Mouse (Mus musculus): ENCODE results near the gene Rnf26. TPM values are rescaled to one million over a fixed set of nuclear protein-coding genes. Genes with fewer than 3 reads are reported as not detected.
A peak's percentile ranks its signal among the peaks of the same experiment; 100 is the strongest.

Rnf26 gene
- polyA plus RNA-seq, 1 experiment from 2014 or later, result 35.4 TPM

- Histone ChIP-seq H3K36me3 (no peaks in the 10 kb centered on the region), H3K4me3 (peak overlapping the region; percentile 52), H3K4me2 (peak overlapping the region; percentile 88), H3K27me3 (peaks cover 7% of the 10 kb centered on the region), H3K9ac (peak overlapping the region; percentile 73), H3K9me3 (no peaks in the 10 kb centered on the region), H3K27ac (replicated peaks) (0 out of 2 replicates have a peak overlapping the region, but pooled peaks have one; percentile 23), H3K4me1 (replicated peaks) (peaks cover 41% of the 10 kb centered on the region)
- peak; percentile 65; the same call in 1 of the 2 replicates for ATAC-seq (ENCODE audit: low read depth)
- 7% methylated on average over 15 of the region's 15 CpGs for WGBS
Observed at GRCm38 (mm10) chr9:44067241-44067959, 45.9 kb downstream of the Rnf26 start.

DNA sequence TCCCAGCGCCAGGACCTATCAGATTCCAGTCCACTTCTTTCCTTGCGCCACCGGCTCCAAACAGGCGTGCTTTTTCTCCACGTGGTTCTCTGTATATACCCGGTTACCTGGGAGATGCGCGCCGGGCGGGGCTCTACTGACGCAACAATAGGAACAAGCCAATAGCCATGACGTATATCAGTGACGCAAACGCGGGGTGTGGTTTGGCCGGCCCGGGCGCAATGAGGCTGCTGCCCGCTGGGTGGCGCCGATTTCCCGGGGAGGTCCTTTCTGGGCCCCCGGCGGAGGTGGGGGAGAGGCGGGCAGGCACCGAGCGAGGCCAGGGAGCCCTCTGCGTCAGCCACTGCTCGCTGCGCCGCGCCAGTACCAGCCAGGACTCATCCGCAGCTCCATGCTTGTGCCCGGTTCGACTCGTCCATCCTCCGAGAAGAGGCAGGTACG is 46.5 kb downstream of the Rnf26 start, which contains the start of gene Usp2:
TSS of gene Usp2 (plus strand) at position 237 of the 441 bp plus-strand sequence.
- H3K9ac ChIP-seq, result peak within 1 kb of the TSS; percentile 73
- H3K9me3 ChIP-seq, result no peaks in the 10 kb centered on the region
- under 1% methylated on average over 38 of the region's 38 CpGs for WGBS
- H3K4me2 ChIP-seq, result peak within 1 kb of the TSS; percentile 88
- peak within 1 kb of the TSS; percentile 52 for H3K4me3 ChIP-seq
- H3K36me3 ChIP-seq, result no peaks in the 10 kb centered on the region
- 0 out of 2 replicates have a peak within 1 kb of the TSS, but pooled peaks have one; percentile 23 for H3K27ac ChIP-seq (replicated peaks)
- H3K4me1 ChIP-seq (replicated peaks), result peaks cover 35% of the 10 kb centered on the region
- peaks cover 7% of the 10 kb centered on the region for H3K27me3 ChIP-seq
- ATAC-seq (ENCODE audit: low read depth), result peak; percentile 98

GRCm38 (mm10) chr9:44065177-44065576 is 48.1 kb downstream of the Rnf26 start:
- ATAC-seq (ENCODE audit: low read depth), result no peak
- no peak overlapping the region for H3K4me2 ChIP-seq
- H3K4me3 ChIP-seq, result no peak overlapping the region
- no peaks in the 10 kb centered on the region for H3K36me3 ChIP-seq
- H3K9ac ChIP-seq, result no peak overlapping the region
- peaks cover 7% of the 10 kb centered on the region for H3K27me3 ChIP-seq
- H3K4me1 ChIP-seq (replicated peaks), result peaks cover 21% of the 10 kb centered on the region
- 37% methylated on average over 1 of the region's 1 CpGs for WGBS
- no peak overlapping the region for H3K27ac ChIP-seq (replicated peaks)
- no peaks in the 10 kb centered on the region for H3K9me3 ChIP-seq

DNA sequence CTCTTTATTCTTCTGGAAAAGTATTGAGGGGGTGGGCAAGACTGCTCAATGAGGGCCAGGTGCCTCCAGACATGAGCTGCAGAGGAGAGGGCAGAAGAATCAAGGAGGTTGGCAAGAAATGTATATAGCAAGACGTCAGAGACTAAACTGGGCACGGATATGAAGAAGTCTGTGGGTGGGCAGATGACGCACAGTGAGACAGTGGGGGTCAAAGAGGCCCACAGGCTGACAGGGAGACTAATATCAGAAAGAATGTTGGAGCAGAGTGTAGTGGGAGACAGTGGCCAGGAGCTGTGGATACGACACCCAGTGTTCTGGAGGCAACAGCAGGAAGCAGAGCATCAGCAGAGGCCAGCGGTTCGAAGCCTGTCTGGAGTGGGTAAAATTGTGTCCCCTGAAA is 54.7 kb downstream of the Rnf26 start:
- no peaks in the 10 kb centered on the region for H3K4me1 ChIP-seq (replicated peaks)
- no peak for ATAC-seq (ENCODE audit: low read depth)
- 90% methylated on average over 6 of the region's 6 CpGs for WGBS
- H3K4me2 ChIP-seq, result no peak overlapping the region
- no peak overlapping the region for H3K4me3 ChIP-seq
- H3K27ac ChIP-seq (replicated peaks), result no peak overlapping the region
- no peaks in the 10 kb centered on the region for H3K36me3 ChIP-seq
- no peaks in the 10 kb centered on the region for H3K9me3 ChIP-seq
- no peak overlapping the region for H3K9ac ChIP-seq
- 0 out of 2 replicates have a peak, but pooled peaks cover 3% of the 10 kb centered on the region for H3K27me3 ChIP-seq

DNA sequence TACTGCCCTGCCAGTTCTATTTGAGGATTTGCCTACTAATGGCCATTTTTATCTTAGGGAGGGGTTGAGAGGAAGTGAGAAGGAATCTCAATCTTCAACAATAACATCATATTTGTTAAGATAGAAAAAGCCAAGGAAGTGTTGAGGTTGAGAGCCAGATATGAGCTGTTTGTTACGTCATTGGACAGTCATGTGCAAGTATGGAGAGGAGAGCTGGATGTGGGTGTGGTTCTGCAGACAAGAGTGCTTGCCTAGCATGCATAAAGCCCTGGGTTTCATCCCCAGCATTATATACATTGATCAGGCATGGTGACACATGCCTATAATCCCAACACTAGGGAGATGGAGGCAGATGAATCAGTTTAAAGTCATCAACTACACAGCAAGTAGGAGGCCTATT is 59.4 kb downstream of the Rnf26 start:
- no peak overlapping the region for H3K27ac ChIP-seq (replicated peaks)
- 74% methylated on average over 1 of the region's 1 CpGs for WGBS
- ATAC-seq (ENCODE audit: low read depth), result no peak
- H3K36me3 ChIP-seq, result no peaks in the 10 kb centered on the region
- H3K4me2 ChIP-seq, result no peak overlapping the region
- H3K9ac ChIP-seq, result no peak overlapping the region
- H3K9me3 ChIP-seq, result no peaks in the 10 kb centered on the region
- H3K27me3 ChIP-seq, result no peaks in the 10 kb centered on the region
- no peaks in the 10 kb centered on the region for H3K4me1 ChIP-seq (replicated peaks)
- H3K4me3 ChIP-seq, result no peak overlapping the region

- H3K4me2 ChIP-seq, result no peak overlapping the region
- no peak for ATAC-seq (ENCODE audit: low read depth)
- H3K27ac ChIP-seq (replicated peaks), result no peak overlapping the region
- 63% methylated on average over 3 of the region's 3 CpGs for WGBS
- H3K4me3 ChIP-seq, result no peak overlapping the region
- H3K36me3 ChIP-seq, result no peaks in the 10 kb centered on the region
- H3K27me3 ChIP-seq, result no peaks in the 10 kb centered on the region
- H3K9me3 ChIP-seq, result no peaks in the 10 kb centered on the region
- H3K9ac ChIP-seq, result no peak overlapping the region
- no peaks in the 10 kb centered on the region for H3K4me1 ChIP-seq (replicated peaks)
Observed at GRCm38 (mm10) chr9:44052855-44053254, 60.5 kb downstream of the Rnf26 start.

DNA sequence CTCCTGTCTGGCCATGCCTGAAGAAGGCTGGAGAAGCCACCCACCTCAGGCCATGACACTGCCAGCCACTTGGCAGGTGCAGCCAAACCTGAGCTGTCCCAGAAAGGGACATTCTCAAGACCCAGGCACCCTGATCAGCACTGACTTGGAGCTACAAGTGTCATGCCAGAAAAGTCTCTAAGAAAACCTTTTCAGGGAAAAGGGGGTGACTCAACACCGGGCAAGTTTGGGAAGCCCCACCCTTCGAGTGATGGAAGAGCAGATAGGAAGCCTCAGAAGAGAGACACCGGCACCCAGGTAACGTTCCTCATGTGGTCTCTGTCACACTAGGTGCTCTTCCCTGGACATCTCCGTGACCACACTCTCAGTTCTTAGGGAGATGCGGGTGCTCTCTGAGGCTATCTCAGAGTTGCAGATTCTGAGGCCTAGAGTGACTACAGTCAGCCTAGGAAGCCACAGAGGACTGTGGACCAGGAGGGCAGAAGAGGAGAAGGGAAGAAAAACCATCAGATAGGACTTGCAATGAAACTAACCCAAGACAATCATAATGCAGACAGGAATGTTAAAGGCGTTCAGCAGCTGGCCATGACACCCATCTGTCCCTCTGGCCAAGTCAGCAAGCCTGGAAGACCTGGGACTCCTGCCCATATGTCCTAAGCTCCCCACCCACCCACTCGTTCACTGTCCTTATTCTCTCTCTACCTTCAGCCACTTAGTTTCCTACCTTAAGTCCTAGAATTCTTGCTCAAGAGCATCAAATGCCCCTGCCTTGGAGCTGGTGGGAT is 63.7 kb downstream of the Rnf26 start:
- WGBS, result 93% methylated on average over 8 of the region's 8 CpGs
- no peak for ATAC-seq (ENCODE audit: low read depth)

GRCm38 (mm10) chr9:44048541-44049380 is 64.6 kb downstream of the Rnf26 start:
- Histone ChIP-seq H3K4me3 (no peak overlapping the region), H3K4me2 (no peak overlapping the region), H3K27ac (replicated peaks) (no peak overlapping the region), H3K27me3 (peaks cover 22% of the 10 kb centered on the region), H3K9ac (no peak overlapping the region), H3K4me1 (replicated peaks) (peaks cover 7% of the 10 kb centered on the region), H3K36me3 (no peaks in the 10 kb centered on the region), H3K9me3 (no peaks in the 10 kb centered on the region)
- WGBS, result 79% methylated on average over 15 of the region's 15 CpGs
- ATAC-seq (ENCODE audit: low read depth), result no peak

More for the DNA sequence above, 63.7 kb downstream of the Rnf26 start:
- no peak overlapping the region for H3K4me2 ChIP-seq
- no peaks in the 10 kb centered on the region for H3K36me3 ChIP-seq
- no peak overlapping the region for H3K27ac ChIP-seq (replicated peaks)
- no peak overlapping the region for H3K9ac ChIP-seq
- peaks cover 14% of the 10 kb centered on the region for H3K27me3 ChIP-seq
- H3K4me3 ChIP-seq, result no peak overlapping the region
- no peaks in the 10 kb centered on the region for H3K4me1 ChIP-seq (replicated peaks)
- H3K9me3 ChIP-seq, result no peaks in the 10 kb centered on the region

DNA sequence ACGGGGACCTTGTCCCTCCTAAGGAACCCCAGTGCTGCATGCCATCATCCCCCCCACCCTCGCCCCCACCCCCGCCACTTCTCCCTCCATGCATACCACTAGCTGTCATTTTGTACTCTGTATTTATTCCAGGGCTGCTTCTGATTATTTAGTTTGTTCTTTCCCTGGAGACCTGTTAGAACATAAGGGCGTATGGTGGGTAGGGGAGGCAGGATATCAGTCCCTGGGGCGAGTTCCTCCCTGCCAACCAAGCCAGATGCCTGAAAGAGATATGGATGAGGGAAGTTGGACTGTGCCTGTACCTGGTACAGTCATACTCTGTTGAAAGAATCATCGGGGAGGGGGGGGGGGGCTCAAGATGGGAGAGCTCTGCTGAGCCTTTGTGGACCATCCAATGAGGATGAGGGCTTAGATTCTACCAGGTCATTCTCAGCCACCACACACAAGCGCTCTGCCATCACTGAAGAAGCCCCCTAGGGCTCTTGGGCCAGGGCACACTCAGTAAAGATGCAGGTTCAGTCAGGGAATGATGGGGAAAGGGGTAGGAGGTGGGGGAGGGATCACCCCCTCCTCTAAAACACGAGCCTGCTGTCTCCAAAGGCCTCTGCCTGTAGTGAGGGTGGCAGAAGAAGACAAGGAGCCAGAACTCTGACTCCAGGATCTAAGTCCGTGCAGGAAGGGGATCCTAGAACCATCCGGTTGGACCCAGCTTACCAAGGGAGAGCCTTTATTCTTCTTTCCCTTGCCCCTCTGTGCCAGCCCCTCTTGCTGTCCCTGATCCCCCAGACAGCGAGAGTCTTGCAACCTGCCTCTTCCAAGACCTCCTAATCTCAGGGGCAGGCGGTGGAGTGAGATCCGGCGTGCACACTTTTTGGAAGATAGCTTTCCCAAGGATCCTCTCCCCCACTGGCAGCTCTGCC is 65.5 kb downstream of the Rnf26 start:
- H3K9ac ChIP-seq, result no peak overlapping the region
- no peak overlapping the region for H3K4me3 ChIP-seq
- no peak overlapping the region for H3K4me2 ChIP-seq
- 80% methylated on average over 14 of the region's 14 CpGs for WGBS
- H3K27me3 ChIP-seq, result peaks cover 32% of the 10 kb centered on the region
- no peaks in the 10 kb centered on the region for H3K9me3 ChIP-seq
- ATAC-seq (ENCODE audit: low read depth), result no peak
- H3K4me1 ChIP-seq (replicated peaks), result peaks cover 16% of the 10 kb centered on the region
- H3K27ac ChIP-seq (replicated peaks), result no peak overlapping the region
- no peaks in the 10 kb centered on the region for H3K36me3 ChIP-seq

DNA sequence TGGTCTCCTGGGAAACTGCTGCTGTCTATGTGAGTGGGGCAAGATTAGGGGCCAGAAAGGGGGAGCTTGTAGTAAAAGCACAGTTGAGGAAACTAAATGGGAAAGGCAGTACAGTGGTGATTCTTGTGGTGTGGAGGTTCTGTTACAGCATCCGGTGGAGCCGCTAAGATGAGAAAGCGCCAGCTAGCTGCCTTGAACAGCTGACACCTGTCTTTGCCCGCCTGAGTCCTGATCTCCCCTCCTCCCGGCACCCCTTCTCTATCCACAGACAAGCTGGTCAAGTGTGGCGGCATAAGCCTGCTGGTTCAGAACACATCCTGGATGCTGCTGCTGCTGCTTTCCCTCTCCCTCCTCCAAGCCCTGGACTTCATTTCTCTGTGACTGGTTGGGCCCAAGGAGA is 66.2 kb downstream of the Rnf26 start:
- H3K4me2 ChIP-seq, result no peak overlapping the region
- H3K36me3 ChIP-seq, result no peaks in the 10 kb centered on the region
- no peak overlapping the region for H3K27ac ChIP-seq (replicated peaks)
- 79% methylated on average over 6 of the region's 6 CpGs for WGBS
- 0 out of 2 replicates have a peak overlapping the region, but pooled peaks have one; percentile 3 for H3K9ac ChIP-seq
- H3K27me3 ChIP-seq, result peaks cover 38% of the 10 kb centered on the region
- H3K9me3 ChIP-seq, result no peaks in the 10 kb centered on the region
- H3K4me1 ChIP-seq (replicated peaks), result peaks cover 19% of the 10 kb centered on the region
- H3K4me3 ChIP-seq, result no peak overlapping the region
- no peak for ATAC-seq (ENCODE audit: low read depth)

DNA sequence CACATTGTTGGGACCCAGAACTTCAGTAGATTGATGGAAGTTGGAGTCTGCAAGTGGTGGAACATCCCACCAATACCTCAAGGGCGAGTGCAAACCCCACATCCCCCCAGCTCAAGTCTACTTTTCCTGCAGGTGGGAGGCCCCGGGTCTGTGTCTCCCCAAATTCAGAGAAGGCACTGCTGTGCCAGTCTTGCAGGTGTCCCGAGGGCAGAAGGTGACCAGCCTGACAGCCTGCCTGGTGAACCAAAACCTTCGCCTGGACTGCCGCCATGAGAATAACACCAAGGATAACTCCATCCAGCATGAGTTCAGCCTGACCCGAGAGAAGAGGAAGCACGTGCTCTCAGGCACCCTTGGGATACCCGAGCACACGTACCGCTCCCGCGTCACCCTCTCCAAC is 66.9 kb downstream of the Rnf26 start:
- Histone ChIP-seq H3K4me2 (no peak overlapping the region), H3K36me3 (no peaks in the 10 kb centered on the region), H3K9ac (no peak overlapping the region), H3K4me1 (replicated peaks) (peaks cover 19% of the 10 kb centered on the region), H3K4me3 (no peak overlapping the region), H3K27me3 (peaks cover 44% of the 10 kb centered on the region), H3K27ac (replicated peaks) (no peak overlapping the region), H3K9me3 (no peaks in the 10 kb centered on the region)
- whole genome bisulfite sequencing, result 85% methylated on average over 12 of the region's 12 CpGs
- no peak for ATAC-seq (ENCODE audit: low read depth)

Measured in neural tube, embryonic 13.5 days (tissue).